Comparison of ENCODE assay signal across 15 mouse cellular contexts in genomic region chr17:90813760-90814159, GRCm38 (mm10).
DNase-seq lines count a peak whose midpoint lies in the region; ATAC-seq and TF ChIP-seq lines count a peak whose summit lies in the region.
"Had no signal": no experiment of that assay in that cellular context is flagged by ENCODE, and none has a peak within 500 bp of the region (broad histone marks: within the 10 kb centered on the region; RNA-seq: fewer than 3 reads in every experiment).

No protein-coding gene starts in this region.

- no peak overlapping the region for H3K4me3 ChIP-seq in heart, postnatal 0 days (ENCODE audit: low read depth, low read length)
- no peak overlapping the region for H3K4me3 ChIP-seq in liver, adult 2 months (ENCODE audit: insufficient read depth, low read depth, low read length)
- no peak overlapping the region for H3K4me3 ChIP-seq in liver, embryonic 11.5 days (ENCODE audit: low read depth, low read length)
- H3K4me3 ChIP-seq: forebrain, embryonic 15.5 days; heart, embryonic 15.5 days; hindbrain, embryonic 15.5 days had no signal

- peak; percentile 86 for DNase-seq in cerebellum, adult 9-10 months
- DNase-seq in cerebellum, adult 11-12 months = no peak
- peak; percentile 38 for DNase-seq in heart, postnatal 0 days (ENCODE audit: low spot score)
- DNase-seq in heart, postnatal 4 days = no peak
- DNase-seq in liver, adult 2 months (ENCODE audit: extremely low read depth, low read depth, low spot score) = peak; percentile 54
- no peak for DNase-seq in liver, embryonic 11.5 days (ENCODE audit: low spot score)
- DNase-seq in thymus, postnatal 14 days = no peak
- no peak for DNase-seq in ovary, postnatal 14 days (ENCODE audit: low spot score)
- DNase-seq: adrenal gland, postnatal 25 days; right cerebral cortex, postnatal 4 days had no signal

- H3K4me1 ChIP-seq in heart, postnatal 0 days (ENCODE audit: control insufficient read depth, insufficient read depth) = no peaks in the 10 kb centered on the region
- H3K4me1 ChIP-seq in liver, adult 2 months (ENCODE audit: control insufficient read depth, insufficient read depth, low read length) = no peaks in the 10 kb centered on the region; the same call in 1 of the 2 replicates
- H3K4me1 ChIP-seq in liver, embryonic 11.5 days (replicated peaks; ENCODE audit: control insufficient read depth, insufficient read depth, low read length) = no peaks in the 10 kb centered on the region
- H3K4me1 ChIP-seq: heart, embryonic 15.5 days had no signal

- H3K4me2 ChIP-seq in heart, postnatal 0 days (ENCODE audit: low read depth, low read length) = no peak overlapping the region
- H3K4me2 ChIP-seq in liver, embryonic 11.5 days = no peak overlapping the region
- H3K4me2 ChIP-seq: forebrain, embryonic 15.5 days; heart, embryonic 15.5 days; hindbrain, embryonic 15.5 days; midbrain, embryonic 11.5 days had no signal

- H3K79me2 ChIP-seq in liver, adult 2 months (ENCODE audit: control insufficient read depth, insufficient read depth, low read length) = no peaks in the 10 kb centered on the region

- TF ChIP-seq EP300 in heart, postnatal 0 days (IDR thresholded peaks at IDR 0.05; ENCODE audit: low read depth) = no peak

- no peak overlapping the region for H3K27ac ChIP-seq in heart, postnatal 0 days (ENCODE audit: low read depth)
- no peak overlapping the region for H3K27ac ChIP-seq in liver, adult 2 months (replicated peaks; ENCODE audit: insufficient read depth, low read depth, low read length)
- no peak overlapping the region for H3K27ac ChIP-seq in liver, embryonic 11.5 days (ENCODE audit: low read depth, low read length)
- H3K27ac ChIP-seq: forebrain, embryonic 15.5 days; heart, embryonic 15.5 days; hindbrain, embryonic 15.5 days had no signal

- no peaks in the 10 kb centered on the region for H3K27me3 ChIP-seq in heart, postnatal 0 days (ENCODE audit: control insufficient read depth, insufficient read depth, low read length)
- no peaks in the 10 kb centered on the region for H3K27me3 ChIP-seq in liver, adult 2 months (ENCODE audit: control insufficient read depth, insufficient read depth, low read length)
- no peaks in the 10 kb centered on the region for H3K27me3 ChIP-seq in liver, embryonic 11.5 days (replicated peaks; ENCODE audit: control insufficient read depth, insufficient read depth, low read length)
- H3K27me3 ChIP-seq: CH12.LX; forebrain, embryonic 15.5 days; heart, embryonic 15.5 days; hindbrain, embryonic 15.5 days had no signal

- H3K9ac ChIP-seq in heart, postnatal 0 days (replicated peaks; ENCODE audit: low read depth, low read length) = no peak overlapping the region
- no peak overlapping the region for H3K9ac ChIP-seq in liver, adult 2 months (ENCODE audit: low read depth, low read length)
- no peak overlapping the region for H3K9ac ChIP-seq in liver, embryonic 11.5 days (ENCODE audit: low read depth, low read length)
- H3K9ac ChIP-seq: forebrain, embryonic 15.5 days; heart, embryonic 15.5 days; hindbrain, embryonic 15.5 days had no signal

- no peak for ATAC-seq in heart, postnatal 0 days (ENCODE audit: insufficient read depth, low read depth)
- no peak for ATAC-seq in liver, embryonic 11.5 days (replicated peaks; ENCODE audit: low FRiP score)
- ATAC-seq: forebrain, embryonic 15.5 days had no signal

- no peak for TF ChIP-seq CTCF in heart, postnatal 0 days (IDR thresholded peaks at IDR 0.05; ENCODE audit: low read depth)
- no peak for TF ChIP-seq CTCF in liver, adult 2 months (IDR thresholded peaks at IDR 0.05; ENCODE audit: low read depth, low read length)

- no peaks in the 10 kb centered on the region for H3K9me3 ChIP-seq in heart, postnatal 0 days (replicated peaks; ENCODE audit: control insufficient read depth, low read length)
- H3K9me3 ChIP-seq in liver, embryonic 11.5 days (ENCODE audit: control insufficient read depth, low read length) = no peaks in the 10 kb centered on the region
- H3K9me3 ChIP-seq: forebrain, embryonic 15.5 days; heart, embryonic 15.5 days; hindbrain, embryonic 15.5 days had no signal

- TF ChIP-seq POLR2A in liver, adult 2 months (IDR thresholded peaks at IDR 0.05; ENCODE audit: extremely low read depth, insufficient read depth, low read length) = no peak

- no peaks in the 10 kb centered on the region for H3K36me3 ChIP-seq in heart, postnatal 0 days (replicated peaks; ENCODE audit: control insufficient read depth, insufficient read depth, low read length)
- no peaks in the 10 kb centered on the region for H3K36me3 ChIP-seq in liver, adult 2 months (ENCODE audit: control insufficient read depth, insufficient read depth, low read length)
- no peaks in the 10 kb centered on the region for H3K36me3 ChIP-seq in liver, embryonic 11.5 days (ENCODE audit: control insufficient read depth, insufficient read depth, low read length)
- H3K36me3 ChIP-seq: forebrain, embryonic 15.5 days; heart, embryonic 15.5 days; hindbrain, embryonic 15.5 days had no signal

Comparison
In these comparisons a context has a peak if more than half of its experiments do, and no peak if none do; other contexts are left out.
1. DNase-seq: peak in cerebellum, adult 9-10 months (single experiment), heart, postnatal 0 days (single experiment) and liver, adult 2 months (single experiment); none in cerebellum, adult 11-12 months (single experiment), heart, postnatal 4 days (single experiment), liver, embryonic 11.5 days (single experiment), thymus, postnatal 14 days (single experiment) and ovary, postnatal 14 days (single experiment).